Mouse (Mus musculus) liver, adult 2 months (tissue): ENCODE data around the gene Gm4869.

Source experiments
- CTCF ChIP-seq: fragments of 200-500 bp; IDR thresholded peaks from 2 replicates; pipeline ENCODE4 v1.5.1; 2011; ENCODE audit warnings: low read depth, low read length, control low read depth
- POLR2A ChIP-seq: fragments of 200-500 bp; IDR thresholded peaks from 2 replicates; pipeline ENCODE4 v1.6.1; 2011; ENCODE audit warnings: low read length, control low read depth; ENCODE audit not compliant: insufficient read depth; ENCODE audit errors: extremely low read depth

GRCm38 (mm10) chr5:140498176-140498575 lies 52.7 kb downstream of the Gm4869 start:
- TF ChIP-seq POLR2A, result no peak
- TF ChIP-seq CTCF, result no peak
